Mouse (Mus musculus) T-helper 2 cell (primary cell): ENCODE data around the gene Cemip.

Source experiments
- in situ Hi-C: fragments of 300-600 bp; cut with MboI, MseI; formaldehyde crosslinking; loops from one replicate; pipeline ENCODE4 v1.15.1; 2025; ENCODE audit warnings: high pct_unique_total_duplicates

Gene Cemip

GRCm38 (mm10) chr7:83896077-83896740 is 190.1 kb downstream of the Cemip start:
- in situ Hi-C loops = loop anchor here (5.0 to 25.0 kb wide), 2 partner anchors 261 to 841 kb away; no protein-coding TSS in a partner anchor

- in situ Hi-C loops = loop anchor here (25.0 kb wide), 1 partner anchor 843 kb away; no protein-coding TSS in a partner anchor
Observed at GRCm38 (mm10) chr7:83894348-83894747, 192.0 kb downstream of the Cemip start.

- in situ Hi-C loops = loop anchor here (25.0 kb wide), 1 partner anchor 845 kb away; no protein-coding TSS in a partner anchor
Observed at GRCm38 (mm10) chr7:83892333-83892669, 194.0 kb downstream of the Cemip start.

- in situ Hi-C loops = loop anchor here (25.0 kb wide), 1 partner anchor 846 kb away; no protein-coding TSS in a partner anchor
Observed at GRCm38 (mm10) chr7:83891433-83892332, 194.6 kb downstream of the Cemip start.

- in situ Hi-C loops = loop anchor here (25.0 kb wide), 1 partner anchor 847 kb away; no protein-coding TSS in a partner anchor
Observed at GRCm38 (mm10) chr7:83889946-83890345, 196.4 kb downstream of the Cemip start.

GRCm38 (mm10) chr7:83889383-83889782 is 196.9 kb downstream of the Cemip start:
- in situ Hi-C loops = loop anchor here (25.0 kb wide), 1 partner anchor 848 kb away; no protein-coding TSS in a partner anchor

GRCm38 (mm10) chr7:83886366-83887129 is 199.8 kb downstream of the Cemip start:
- in situ Hi-C loops = loop anchor here (25.0 kb wide), 1 partner anchor 851 kb away; no protein-coding TSS in a partner anchor

- in situ Hi-C loops = loop anchor here (25.0 kb wide), 1 partner anchor 851 kb away; no protein-coding TSS in a partner anchor
Observed at GRCm38 (mm10) chr7:83885835-83886234, 200.5 kb downstream of the Cemip start.

- in situ Hi-C loops = loop anchor here (5.0 to 25.0 kb wide), 2 partner anchors 233 to 852 kb away; no protein-coding TSS in a partner anchor
Observed at GRCm38 (mm10) chr7:83884921-83885532, 201.3 kb downstream of the Cemip start.

GRCm38 (mm10) chr7:83884021-83884658 is 202.2 kb downstream of the Cemip start, which contains the start of the genes Tlnrd1 and Mesd:
Tlnrd1 (minus strand) TSS chr7:83884305.
Mesd (plus strand) TSS chr7:83884466.
- in situ Hi-C loops = loop anchor here (5.0 to 25.0 kb wide), 2 partner anchors 232 to 853 kb away; no protein-coding TSS in a partner anchor

- in situ Hi-C loops = loop anchor here (5.0 to 25.0 kb wide), 2 partner anchors 231 to 854 kb away; no protein-coding TSS in a partner anchor
Observed at GRCm38 (mm10) chr7:83883276-83884020, 202.9 kb downstream of the Cemip start.
